Mouse (Mus musculus) erythroblast, embryonic 14.5 days (primary cell): Measurements from ENCODE around the gene A2ml1.

Experiments used
- GATA1 ChIP-seq: IDR thresholded peaks from 2 replicates; pipeline ENCODE4 v1.6.1; 2012; ENCODE audit warnings: low read length, inconsistent platforms, mixed read lengths
- TAL1 ChIP-seq: IDR thresholded peaks from 3 replicates; pipeline ENCODE4 v1.6.1; 2012; ENCODE audit warnings: low read length, inconsistent platforms, mixed read lengths

DNA sequence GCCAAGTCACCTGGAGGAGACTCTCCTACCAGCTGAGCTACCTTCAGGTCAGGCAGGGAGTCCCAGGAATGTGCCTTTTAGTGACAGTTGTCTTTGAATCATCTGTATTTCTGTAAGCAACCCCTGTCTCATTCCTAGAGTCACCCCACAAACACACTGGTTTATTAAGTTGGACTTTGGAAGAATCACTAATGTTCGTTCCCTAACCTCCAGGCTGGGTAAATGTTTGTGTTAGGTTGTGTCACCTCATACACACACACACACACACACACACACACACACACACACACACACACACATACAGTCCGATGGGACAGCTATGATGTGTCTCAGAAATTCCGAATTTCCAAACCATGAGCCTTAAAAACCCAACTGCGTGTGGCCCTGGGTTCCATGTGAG lies 55.6 kb downstream of the A2ml1 start:
- TF ChIP-seq GATA1 (no peak), TAL1 (no peak)
